Mouse (Mus musculus): ENCODE measurements around the gene Tnpo2. TPM values are rescaled to one million over a fixed set of nuclear protein-coding genes. Genes with fewer than 3 reads are reported as not detected.

The Tnpo2 gene
- polyA plus RNA-seq, 1 experiment from 2014 or later, result 16.2 TPM

GRCm38 (mm10) chr8:85033867-85034266 lies 2.8 kb upstream of the Tnpo2 start:
- H3K36me3 ChIP-seq (ENCODE audit: control insufficient read depth, insufficient read depth, low read length), result peaks cover 17% of the 10 kb centered on the region
- no peak overlapping the region for H3K4me3 ChIP-seq (ENCODE audit: low read depth, low read length)
- no peak for ATAC-seq (replicated peaks; ENCODE audit: insufficient number of reproducible peaks, low FRiP score, low TSS enrichment)

GRCm38 (mm10) chr8:85034764-85035163 lies 2.0 kb upstream of the Tnpo2 start:
- WGBS (ENCODE audit: insufficient replicate concordance), result 3% methylated on average over 13 of the region's 13 CpGs
- Histone ChIP-seq H3K4me3 (ENCODE audit: low read depth, low read length) (peak overlapping the region; percentile 94), H3K27me3 (ENCODE audit: control insufficient read depth, insufficient read depth, low read length) (no peaks in the 10 kb centered on the region), H3K4me1 (ENCODE audit: control insufficient read depth, insufficient read depth, low read length) (peaks cover 22% of the 10 kb centered on the region), H3K4me2 (peak overlapping the region; percentile 97), H3K9me3 (replicated peaks; ENCODE audit: control insufficient read depth, low read length) (no peaks in the 10 kb centered on the region), H3K9ac (ENCODE audit: low read depth, low read length) (peak overlapping the region; percentile 94), H3K36me3 (ENCODE audit: control insufficient read depth, insufficient read depth, low read length) (peaks cover 15% of the 10 kb centered on the region), H3K27ac (ENCODE audit: low read depth, low read length) (peak overlapping the region; percentile 54)
- ATAC-seq (replicated peaks; ENCODE audit: insufficient number of reproducible peaks, low FRiP score, low TSS enrichment), result no peak

More at GRCm38 (mm10) chr8:85033867-85034266, 2.8 kb upstream of the Tnpo2 start:
- Histone ChIP-seq H3K4me1 (ENCODE audit: control insufficient read depth, insufficient read depth, low read length) (peaks cover 24% of the 10 kb centered on the region), H3K9ac (ENCODE audit: low read depth, low read length) (no peak overlapping the region), H3K9me3 (replicated peaks; ENCODE audit: control insufficient read depth, low read length) (no peaks in the 10 kb centered on the region), H3K4me2 (no peak overlapping the region), H3K27ac (ENCODE audit: low read depth, low read length) (no peak overlapping the region), H3K27me3 (ENCODE audit: control insufficient read depth, insufficient read depth, low read length) (no peaks in the 10 kb centered on the region)
- 54% methylated on average over 1 of the region's 1 CpGs for WGBS (ENCODE audit: insufficient replicate concordance)

- H3K27me3 ChIP-seq (ENCODE audit: control insufficient read depth, insufficient read depth, low read length), result no peaks in the 10 kb centered on the region
- WGBS (ENCODE audit: insufficient replicate concordance), result 5% methylated on average over 12 of the region's 12 CpGs
- H3K4me1 ChIP-seq (ENCODE audit: control insufficient read depth, insufficient read depth, low read length), result peaks cover 22% of the 10 kb centered on the region
- no peaks in the 10 kb centered on the region for H3K9me3 ChIP-seq (replicated peaks; ENCODE audit: control insufficient read depth, low read length)
- H3K4me2 ChIP-seq, result peak overlapping the region; percentile 97
- no peak for ATAC-seq (replicated peaks; ENCODE audit: insufficient number of reproducible peaks, low FRiP score, low TSS enrichment)
- H3K9ac ChIP-seq (ENCODE audit: low read depth, low read length), result peak overlapping the region; percentile 94
- peak overlapping the region; percentile 99 for H3K27ac ChIP-seq (ENCODE audit: low read depth, low read length)
- H3K36me3 ChIP-seq (ENCODE audit: control insufficient read depth, insufficient read depth, low read length), result peaks cover 12% of the 10 kb centered on the region
- peak overlapping the region; percentile 94 for H3K4me3 ChIP-seq (ENCODE audit: low read depth, low read length)
These were observed 1.5 kb upstream of the Tnpo2 start for GRCm38 (mm10) chr8:85035165-85035727.

- no peak for ATAC-seq (replicated peaks; ENCODE audit: insufficient number of reproducible peaks, low FRiP score, low TSS enrichment)
- H3K4me2 ChIP-seq, result peak overlapping the region; percentile 97
- H3K9ac ChIP-seq (ENCODE audit: low read depth, low read length), result peak overlapping the region; percentile 94
- no peaks in the 10 kb centered on the region for H3K9me3 ChIP-seq (replicated peaks; ENCODE audit: control insufficient read depth, low read length)
- peak overlapping the region; percentile 99 for H3K27ac ChIP-seq (ENCODE audit: low read depth, low read length)
- no peaks in the 10 kb centered on the region for H3K27me3 ChIP-seq (ENCODE audit: control insufficient read depth, insufficient read depth, low read length)
- H3K36me3 ChIP-seq (ENCODE audit: control insufficient read depth, insufficient read depth, low read length), result peaks cover 14% of the 10 kb centered on the region
- WGBS (ENCODE audit: insufficient replicate concordance), result 1% methylated on average over 15 of the region's 15 CpGs
- H3K4me3 ChIP-seq (ENCODE audit: low read depth, low read length), result peak overlapping the region; percentile 94
- peaks cover 22% of the 10 kb centered on the region for H3K4me1 ChIP-seq (ENCODE audit: control insufficient read depth, insufficient read depth, low read length)
These were observed 896 bp upstream of the Tnpo2 start for GRCm38 (mm10) chr8:85035728-85036310.

- ATAC-seq (replicated peaks; ENCODE audit: insufficient number of reproducible peaks, low FRiP score, low TSS enrichment), result no peak
- H3K9me3 ChIP-seq (replicated peaks; ENCODE audit: control insufficient read depth, low read length), result no peaks in the 10 kb centered on the region
- under 1% methylated on average over 9 of the region's 9 CpGs for WGBS (ENCODE audit: insufficient replicate concordance)
These were observed 366 bp upstream of the Tnpo2 start for GRCm38 (mm10) chr8:85036381-85036717.

GRCm38 (mm10) chr8:85037366-85037680 lies 608 bp downstream of the Tnpo2 start:
- Histone ChIP-seq H3K9ac (ENCODE audit: low read depth, low read length) (peak overlapping the region; percentile 94), H3K4me1 (ENCODE audit: control insufficient read depth, insufficient read depth, low read length) (peaks cover 22% of the 10 kb centered on the region), H3K4me2 (peak overlapping the region; percentile 97), H3K36me3 (ENCODE audit: control insufficient read depth, insufficient read depth, low read length) (peaks cover 16% of the 10 kb centered on the region), H3K27me3 (ENCODE audit: control insufficient read depth, insufficient read depth, low read length) (no peaks in the 10 kb centered on the region), H3K27ac (ENCODE audit: low read depth, low read length) (peak overlapping the region; percentile 99), H3K4me3 (ENCODE audit: low read depth, low read length) (peak overlapping the region; percentile 94), H3K9me3 (replicated peaks; ENCODE audit: control insufficient read depth, low read length) (no peaks in the 10 kb centered on the region)
- peak; percentile 26 for ATAC-seq (replicated peaks; ENCODE audit: insufficient number of reproducible peaks, low FRiP score, low TSS enrichment)
- WGBS (ENCODE audit: insufficient replicate concordance), result 1% methylated on average over 14 of the region's 14 CpGs

More at GRCm38 (mm10) chr8:85036381-85036717, 366 bp upstream of the Tnpo2 start:
- peaks cover 20% of the 10 kb centered on the region for H3K36me3 ChIP-seq (ENCODE audit: control insufficient read depth, insufficient read depth, low read length)
- H3K4me3 ChIP-seq (ENCODE audit: low read depth, low read length), result peak overlapping the region; percentile 94
- H3K4me2 ChIP-seq, result peak overlapping the region; percentile 97
- peak overlapping the region; percentile 94 for H3K9ac ChIP-seq (ENCODE audit: low read depth, low read length)
- peaks cover 22% of the 10 kb centered on the region for H3K4me1 ChIP-seq (ENCODE audit: control insufficient read depth, insufficient read depth, low read length)
- H3K27me3 ChIP-seq (ENCODE audit: control insufficient read depth, insufficient read depth, low read length), result no peaks in the 10 kb centered on the region
- peak overlapping the region; percentile 99 for H3K27ac ChIP-seq (ENCODE audit: low read depth, low read length)

- WGBS (ENCODE audit: insufficient replicate concordance), result under 1% methylated on average over 57 of the region's 57 CpGs
- H3K4me2 ChIP-seq, result peak overlapping the region; percentile 97
- no peak for ATAC-seq (replicated peaks; ENCODE audit: insufficient number of reproducible peaks, low FRiP score, low TSS enrichment)
- no peaks in the 10 kb centered on the region for H3K9me3 ChIP-seq (replicated peaks; ENCODE audit: control insufficient read depth, low read length)
- H3K36me3 ChIP-seq (ENCODE audit: control insufficient read depth, insufficient read depth, low read length), result peaks cover 16% of the 10 kb centered on the region
- H3K9ac ChIP-seq (ENCODE audit: low read depth, low read length), result peak overlapping the region; percentile 94
- peaks cover 22% of the 10 kb centered on the region for H3K4me1 ChIP-seq (ENCODE audit: control insufficient read depth, insufficient read depth, low read length)
- H3K4me3 ChIP-seq (ENCODE audit: low read depth, low read length), result peak overlapping the region; percentile 94
- H3K27ac ChIP-seq (ENCODE audit: low read depth, low read length), result peak overlapping the region; percentile 99
- no peaks in the 10 kb centered on the region for H3K27me3 ChIP-seq (ENCODE audit: control insufficient read depth, insufficient read depth, low read length)
These were observed 1.2 kb downstream of the Tnpo2 start for GRCm38 (mm10) chr8:85037681-85038531.

GRCm38 (mm10) chr8:85043619-85044018 lies 6.9 kb downstream of the Tnpo2 start:
- H3K9me3 ChIP-seq (replicated peaks; ENCODE audit: control insufficient read depth, low read length), result no peaks in the 10 kb centered on the region
- H3K36me3 ChIP-seq (ENCODE audit: control insufficient read depth, insufficient read depth, low read length), result peaks cover 48% of the 10 kb centered on the region
- WGBS (ENCODE audit: insufficient replicate concordance), result 95% methylated on average over 6 of the region's 6 CpGs
- no peaks in the 10 kb centered on the region for H3K27me3 ChIP-seq (ENCODE audit: control insufficient read depth, insufficient read depth, low read length)
- peaks cover 5% of the 10 kb centered on the region for H3K4me1 ChIP-seq (ENCODE audit: control insufficient read depth, insufficient read depth, low read length)
- no peak overlapping the region for H3K9ac ChIP-seq (ENCODE audit: low read depth, low read length)
- no peak overlapping the region for H3K27ac ChIP-seq (ENCODE audit: low read depth, low read length)
- ATAC-seq (replicated peaks; ENCODE audit: insufficient number of reproducible peaks, low FRiP score, low TSS enrichment), result no peak
- no peak overlapping the region for H3K4me3 ChIP-seq (ENCODE audit: low read depth, low read length)
- no peak overlapping the region for H3K4me2 ChIP-seq

Measured in heart, embryonic 11.5 days (tissue).